In the genomic region with DNA sequence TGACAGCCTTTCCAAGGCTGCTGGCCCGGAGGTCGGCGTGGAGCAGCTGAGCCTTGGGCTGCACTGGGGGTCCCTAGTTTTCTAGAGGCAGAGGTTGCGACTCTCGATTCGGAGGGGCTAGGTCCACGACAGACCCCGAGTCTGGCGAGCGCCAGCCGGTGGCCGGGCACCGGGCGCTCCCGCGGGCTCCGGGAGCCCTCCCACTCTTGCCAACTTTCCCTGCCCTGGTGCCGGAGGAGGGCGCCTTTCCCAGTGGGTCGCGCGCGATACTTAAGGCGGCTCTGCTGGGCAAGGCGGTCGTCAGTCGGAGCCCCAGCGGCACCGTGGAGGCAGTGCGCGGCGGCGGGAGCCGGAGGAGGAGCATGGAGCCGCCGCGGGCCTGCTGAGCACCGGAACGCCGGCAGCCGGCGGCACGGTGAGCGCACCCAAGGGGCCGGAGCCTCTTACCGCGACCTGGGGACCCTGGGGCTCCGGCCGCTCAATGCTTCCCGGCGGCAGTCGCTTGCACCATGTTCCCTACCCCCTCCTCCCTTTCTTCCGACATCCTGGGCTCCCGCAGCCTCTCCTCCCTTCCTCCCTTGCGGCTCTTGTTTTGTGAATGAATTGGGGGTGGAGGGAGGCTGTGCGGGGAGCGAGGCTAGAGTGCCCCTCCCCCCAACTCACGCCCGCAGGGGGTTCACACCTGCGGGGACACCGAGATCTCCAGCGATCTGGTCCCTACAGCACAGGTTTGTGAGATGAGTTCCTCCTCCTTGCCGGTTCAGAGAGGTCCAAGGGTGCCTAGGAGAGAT, we compare ENCODE assay signal across 7 mouse cellular contexts. TPM values are rescaled to one million over a fixed set of nuclear protein-coding genes. Genes with fewer than 3 reads are reported as not detected.
DNase-seq lines count a peak whose midpoint lies in the region; ATAC-seq lines count a peak whose summit lies in the region.

No protein-coding gene starts in this region.

- peaks cover 33% of the 10 kb centered on the region for H3K4me1 ChIP-seq in hindbrain, embryonic 15.5 days (replicated peaks)
- H3K4me1 ChIP-seq in limb, embryonic 12.5 days (replicated peaks), result peaks cover 34% of the 10 kb centered on the region
- H3K4me1 ChIP-seq in midbrain, embryonic 11.5 days (ENCODE audit: control insufficient read depth, insufficient read depth, low read length), result peaks cover 22% of the 10 kb centered on the region

- H3K9me3 ChIP-seq in hindbrain, embryonic 15.5 days, result no peaks in the 10 kb centered on the region
- H3K9me3 ChIP-seq in limb, embryonic 12.5 days, result no peaks in the 10 kb centered on the region
- no peaks in the 10 kb centered on the region for H3K9me3 ChIP-seq in midbrain, embryonic 11.5 days (ENCODE audit: control insufficient read depth, low read length)

- peak overlapping the region; percentile 94 for H3K4me2 ChIP-seq in hindbrain, embryonic 15.5 days
- H3K4me2 ChIP-seq in limb, embryonic 12.5 days, result peak overlapping the region; percentile 96
- H3K4me2 ChIP-seq in midbrain, embryonic 11.5 days, result peak overlapping the region; percentile 97

- peak; percentile 65 for ATAC-seq in hindbrain, embryonic 15.5 days (ENCODE audit: low FRiP score, low read depth)
- ATAC-seq in limb, embryonic 12.5 days (ENCODE audit: insufficient number of reproducible peaks, insufficient read depth, low FRiP score, low TSS enrichment, low read depth), result no peak
- ATAC-seq in midbrain, embryonic 11.5 days (ENCODE audit: low FRiP score), result peak; percentile 74

- DNase-seq in adrenal gland, adult 2 months, result peak; percentile 80
- DNase-seq in cerebellum, postnatal 14 days, result peak; percentile 61 to 68
- DNase-seq in gastrocnemius, adult 18-20 months (ENCODE audit: low spot score), result peak; percentile 62
- DNase-seq in midbrain, embryonic 11.5 days (ENCODE audit: low spot score, missing footprints), result peak; percentile 95
- DNase-seq in splenic B cell, adult 2 months (ENCODE audit: low read depth, low spot score), result peak; percentile 21

- peak overlapping the region; percentile 66 for H3K4me3 ChIP-seq in hindbrain, embryonic 15.5 days
- H3K4me3 ChIP-seq in limb, embryonic 12.5 days (replicated peaks), result peak overlapping the region; percentile 55
- H3K4me3 ChIP-seq in midbrain, embryonic 11.5 days (ENCODE audit: low read depth, low read length), result peak overlapping the region; percentile 51

- under 1% methylated on average over 62 of the region's 63 CpGs for WGBS in hindbrain, embryonic 15.5 days
- WGBS in limb, embryonic 12.5 days, result under 1% methylated on average over 61 of the region's 63 CpGs
- WGBS in midbrain, embryonic 11.5 days, result under 1% methylated on average over 60 of the region's 63 CpGs

- peak overlapping the region; percentile 73 for H3K9ac ChIP-seq in hindbrain, embryonic 15.5 days
- peak overlapping the region; percentile 66 for H3K9ac ChIP-seq in limb, embryonic 12.5 days (replicated peaks)
- H3K9ac ChIP-seq in midbrain, embryonic 11.5 days (ENCODE audit: low read length), result peak overlapping the region; percentile 66

- H3K27ac ChIP-seq in hindbrain, embryonic 15.5 days (replicated peaks), result peak overlapping the region; percentile 73
- no peak overlapping the region for H3K27ac ChIP-seq in limb, embryonic 12.5 days
- no peak overlapping the region for H3K27ac ChIP-seq in midbrain, embryonic 11.5 days (ENCODE audit: low read depth, low read length)

- peaks cover 17% of the 10 kb centered on the region for H3K27me3 ChIP-seq in hindbrain, embryonic 15.5 days
- H3K27me3 ChIP-seq in limb, embryonic 12.5 days, result peaks cover 68% of the 10 kb centered on the region
- H3K27me3 ChIP-seq in midbrain, embryonic 11.5 days (ENCODE audit: control insufficient read depth, insufficient read depth, low read length), result peaks cover 35% of the 10 kb centered on the region
- H3K27me3 ChIP-seq in splenic B cell, adult 2 months (ENCODE audit: control insufficient read depth, insufficient read depth, low read length, poor library complexity, severe bottlenecking), result no peaks in the 10 kb centered on the region

- H3K36me3 ChIP-seq in hindbrain, embryonic 15.5 days, result 0 out of 2 replicates have a peak, but pooled peaks cover 3% of the 10 kb centered on the region
- H3K36me3 ChIP-seq in limb, embryonic 12.5 days, result peaks cover 17% of the 10 kb centered on the region
- H3K36me3 ChIP-seq in midbrain, embryonic 11.5 days (ENCODE audit: control insufficient read depth, insufficient read depth, low read length), result peaks cover 3% of the 10 kb centered on the region; the same call in 1 of the 2 replicates
- H3K36me3 ChIP-seq in splenic B cell, adult 2 months (ENCODE audit: control insufficient read depth, insufficient read depth, low read length, poor library complexity, severe bottlenecking), result no peaks in the 10 kb centered on the region

RNA-seq across cellular contexts. Expression of gene Has3, which starts 0.7 kb away (rescaled TPM):
- under 1 TPM; 0.35 to 0.37 TPM for total RNA-seq in adrenal gland, adult 2 months (2021)
- 0.50 and 0.68 TPM in 2 replicates for polyA plus RNA-seq in adrenal gland, adult 2 months (2012; rRNA removed)
- under 1 TPM; 0.37 to 0.57 TPM for total RNA-seq in gastrocnemius, adult 18-20 months (2021)
- polyA plus RNA-seq in hindbrain, embryonic 15.5 days (2015; fragmentation: Nextera tagmentation; extraction: Ambion mirVana), result 0.92 and 1.5 TPM in 2 replicates
- 0.10 and 0.20 TPM in 2 replicates for polyA plus RNA-seq in limb, embryonic 12.5 days (2016; fragmentation: Nextera tagmentation; extraction: Ambion mirVana)
- polyA plus RNA-seq in midbrain, embryonic 11.5 days (2014; fragmentation: Nextera tagmentation; extraction: Ambion mirVana), result 0.10 and 0.14 TPM in 2 replicates

RNA-seq across cellular contexts. Expression of gene Utp4, which starts 22.7 kb away (rescaled TPM):
- total RNA-seq in adrenal gland, adult 2 months (2021), result 10 to 100 TPM; 40.6 to 50.1 TPM
- 17.2 and 20.5 TPM in 2 replicates for polyA plus RNA-seq in adrenal gland, adult 2 months (2012; rRNA removed)
- 10 to 100 TPM; 20.7 to 21.8 TPM for total RNA-seq in gastrocnemius, adult 18-20 months (2021)
- polyA plus RNA-seq in hindbrain, embryonic 15.5 days (2015; fragmentation: Nextera tagmentation; extraction: Ambion mirVana), result 42.2 and 42.5 TPM in 2 replicates
- 67.9 and 74.5 TPM in 2 replicates for polyA plus RNA-seq in limb, embryonic 12.5 days (2016; fragmentation: Nextera tagmentation; extraction: Ambion mirVana)
- polyA plus RNA-seq in midbrain, embryonic 11.5 days (2014; fragmentation: Nextera tagmentation; extraction: Ambion mirVana), result 72.7 and 73.6 TPM in 2 replicates

Comparison
In these comparisons a context has a peak if more than half of its experiments do, and no peak if none do; other contexts are left out.
1. DNase-seq: peak in every context shown above with its lines; median percentile 95 in midbrain, embryonic 11.5 days; 80 in adrenal gland, adult 2 months; 64 in cerebellum, postnatal 14 days; 62 in gastrocnemius, adult 18-20 months; 21 in splenic B cell, adult 2 months.